7 mouse cellular contexts compared by ENCODE assay signal in genomic region chr6:24347745-24348480, GRCm38 (mm10).
A peak's percentile ranks its signal among the peaks of the same experiment; 100 is the strongest.
DNase-seq lines count a peak whose midpoint lies in the region; ATAC-seq and TF ChIP-seq lines count a peak whose summit lies in the region.

No protein-coding gene starts in this region.

- no peak overlapping the region for H3K27ac ChIP-seq in testis, adult 2 months (ENCODE audit: control insufficient read depth, insufficient read depth, low read depth, low read length)
- peak overlapping the region; percentile 92 for H3K27ac ChIP-seq in kidney, adult 2 months (ENCODE audit: insufficient read depth, low read depth, low read length)
- H3K27ac ChIP-seq in stomach, embryonic 15.5 days, result no peak overlapping the region

- no peak for TF ChIP-seq CTCF in testis, adult 2 months (IDR thresholded peaks at IDR 0.05; ENCODE audit: control insufficient read depth, insufficient read depth, insufficient replicate concordance, low read depth, low read length)
- TF ChIP-seq CTCF in kidney, adult 2 months (conservative IDR thresholded peaks at IDR 0.05; ENCODE audit: insufficient read depth, insufficient read length, low read depth, low read length), result no peak

- H3K9ac ChIP-seq in stomach, embryonic 15.5 days, result no peak overlapping the region

- no peaks in the 10 kb centered on the region for H3K27me3 ChIP-seq in testis, adult 2 months (ENCODE audit: control insufficient read depth, insufficient read depth, low read length)
- no peaks in the 10 kb centered on the region for H3K27me3 ChIP-seq in kidney, adult 2 months (replicated peaks; ENCODE audit: control insufficient read depth, insufficient read depth, low read length)
- no peaks in the 10 kb centered on the region for H3K27me3 ChIP-seq in stomach, embryonic 15.5 days (replicated peaks)

- no peaks in the 10 kb centered on the region for H3K36me3 ChIP-seq in testis, adult 2 months (ENCODE audit: control insufficient read depth, insufficient read depth, low read length)
- H3K36me3 ChIP-seq in kidney, adult 2 months (ENCODE audit: control insufficient read depth, insufficient read depth, low read length), result no peaks in the 10 kb centered on the region
- no peaks in the 10 kb centered on the region for H3K36me3 ChIP-seq in stomach, embryonic 15.5 days

- no peak for DNase-seq in testis, postnatal 10 days (ENCODE audit: low spot score)
- peak; percentile 16 for DNase-seq in forelimb bud, embryonic 11.5 days (ENCODE audit: low read depth, low spot score)
- DNase-seq in kidney, adult 2 months, result peak; percentile 96
- peak; percentile 64 for DNase-seq in lung, postnatal 10 days

- 13% methylated on average over 13 of the region's 13 CpGs for WGBS in kidney, adult 2 months
- WGBS in stomach, embryonic 15.5 days, result 35% methylated on average over 13 of the region's 13 CpGs

- TF ChIP-seq POLR2A in testis, adult 2 months (IDR thresholded peaks at IDR 0.05; ENCODE audit: control insufficient read depth, low read depth, low read length), result no peak
- no peak for TF ChIP-seq POLR2A in kidney, adult 2 months (IDR thresholded peaks at IDR 0.05; ENCODE audit: low read depth, low read length)

- H3K4me3 ChIP-seq in testis, adult 2 months (ENCODE audit: control insufficient read depth, low read depth, low read length), result peak overlapping the region; percentile 11; the same call in 1 of the 2 replicates
- no peak overlapping the region for H3K4me3 ChIP-seq in kidney, adult 2 months (ENCODE audit: insufficient read depth, low read depth, low read length)
- no peak overlapping the region for H3K4me3 ChIP-seq in stomach, embryonic 15.5 days (replicated peaks)

- H3K4me2 ChIP-seq in stomach, embryonic 15.5 days, result peak overlapping the region; percentile 11

- H3K9me3 ChIP-seq in stomach, embryonic 15.5 days, result no peaks in the 10 kb centered on the region

- ATAC-seq in stomach, embryonic 15.5 days (ENCODE audit: insufficient read depth, low FRiP score, low read depth), result peak; percentile 47; the same call in 1 of the 2 replicates
- no peak for ATAC-seq in erythroblast, adult 5-6 weeks (replicated peaks; ENCODE audit: low FRiP score, poor library complexity, severe bottlenecking)

- no peaks in the 10 kb centered on the region for H3K4me1 ChIP-seq in testis, adult 2 months (ENCODE audit: control insufficient read depth, insufficient read depth, low read length)
- H3K4me1 ChIP-seq in kidney, adult 2 months (ENCODE audit: control insufficient read depth, insufficient read depth, low read length), result peaks cover 2% of the 10 kb centered on the region
- H3K4me1 ChIP-seq in stomach, embryonic 15.5 days, result no peaks in the 10 kb centered on the region
